Mouse (Mus musculus) lung, postnatal 14 days (tissue): Measurements from ENCODE around the gene Fbxo11.

Source experiments
- DNase-seq: peaks from one replicate; pipeline ENCODE4 v3.0.0; 2021

Fbxo11 gene

DNA sequence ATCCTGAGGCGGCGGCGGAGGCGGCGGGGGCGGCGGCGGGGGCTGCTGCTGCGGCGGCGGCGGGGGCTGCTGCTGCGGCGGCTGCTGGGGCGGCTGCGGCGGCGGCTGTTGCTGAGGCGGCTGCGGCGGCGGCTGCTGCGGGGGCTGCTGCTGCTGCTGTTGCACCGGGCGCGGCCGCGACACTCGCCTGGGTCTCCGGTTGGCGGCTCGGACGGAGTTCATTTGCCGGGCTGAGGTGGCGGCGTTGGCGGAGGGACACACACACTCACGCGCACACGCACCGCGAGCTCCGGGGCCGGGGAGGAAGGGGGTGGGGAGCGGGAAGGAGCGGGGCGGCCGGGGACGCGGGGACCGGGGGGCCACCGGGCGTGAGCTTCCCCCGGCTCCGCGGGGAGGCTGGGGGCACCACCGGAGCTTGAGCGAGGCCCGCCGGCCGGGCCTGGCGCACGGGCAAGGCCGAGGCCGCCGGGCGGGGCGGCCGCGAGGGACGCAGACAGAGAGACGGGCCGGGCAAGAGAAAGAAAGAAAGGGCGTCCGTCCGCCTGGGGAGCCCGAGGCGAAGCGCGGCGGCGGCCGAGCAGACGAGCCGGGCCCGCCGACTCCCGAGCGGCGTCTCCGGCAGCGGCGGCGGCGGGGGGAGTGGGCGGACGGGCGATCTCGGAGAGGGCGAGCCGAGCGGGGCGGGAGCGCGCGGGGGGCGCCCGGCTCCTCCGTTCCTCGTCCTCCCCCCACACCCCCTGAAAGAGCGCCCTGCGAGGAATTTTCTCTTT is at the start of gene Fbxo11:
Fbxo11 (minus strand) TSS at position 261 of the 770 bp plus-strand sequence.
- DNase-seq, result peak; percentile 47

- no peak for DNase-seq
Measured at GRCm38 (mm10) chr17:88113883-88114229, 48.8 kb upstream of the Fbxo11 start.

DNA sequence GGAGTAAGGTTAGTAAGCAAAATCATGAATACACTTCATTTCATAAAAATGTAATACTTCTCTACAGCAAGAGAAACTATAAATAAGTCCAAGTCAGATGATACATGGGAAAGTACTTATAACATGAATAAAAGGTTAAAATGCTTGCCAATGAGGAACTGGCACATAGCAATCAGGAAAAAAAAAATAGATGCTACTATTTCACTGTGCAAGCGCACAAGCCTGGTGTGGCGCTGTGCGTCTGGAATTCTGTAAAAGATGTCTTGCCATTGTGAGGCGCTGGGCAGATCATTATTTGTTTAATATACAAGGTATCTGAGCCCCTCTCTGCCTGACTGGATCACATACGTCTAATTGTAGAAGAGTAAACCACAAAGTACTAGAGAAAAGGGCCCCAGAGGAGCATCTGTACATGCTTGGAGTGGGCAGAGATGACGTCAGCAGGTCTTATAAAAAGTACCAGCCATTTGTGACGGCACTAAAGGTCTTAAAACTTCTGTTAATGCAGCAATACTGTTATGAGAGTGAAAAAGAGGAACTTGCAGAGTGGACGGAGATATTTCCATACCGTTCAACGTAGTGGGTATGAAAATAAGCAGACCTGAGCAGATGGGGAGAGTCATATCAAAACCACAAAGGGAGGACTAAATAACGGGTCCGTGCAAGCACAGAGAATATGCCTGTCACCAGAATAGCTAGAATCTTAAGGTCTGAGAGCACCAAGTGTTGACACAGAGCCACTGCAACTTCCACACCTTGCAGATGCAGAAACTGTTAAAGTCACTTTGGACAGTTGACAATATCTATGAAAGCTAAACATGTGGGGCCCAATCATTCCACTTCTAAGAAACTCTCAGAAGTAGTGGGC is 48.2 kb upstream of the Fbxo11 start:
- no peak for DNase-seq

DNA sequence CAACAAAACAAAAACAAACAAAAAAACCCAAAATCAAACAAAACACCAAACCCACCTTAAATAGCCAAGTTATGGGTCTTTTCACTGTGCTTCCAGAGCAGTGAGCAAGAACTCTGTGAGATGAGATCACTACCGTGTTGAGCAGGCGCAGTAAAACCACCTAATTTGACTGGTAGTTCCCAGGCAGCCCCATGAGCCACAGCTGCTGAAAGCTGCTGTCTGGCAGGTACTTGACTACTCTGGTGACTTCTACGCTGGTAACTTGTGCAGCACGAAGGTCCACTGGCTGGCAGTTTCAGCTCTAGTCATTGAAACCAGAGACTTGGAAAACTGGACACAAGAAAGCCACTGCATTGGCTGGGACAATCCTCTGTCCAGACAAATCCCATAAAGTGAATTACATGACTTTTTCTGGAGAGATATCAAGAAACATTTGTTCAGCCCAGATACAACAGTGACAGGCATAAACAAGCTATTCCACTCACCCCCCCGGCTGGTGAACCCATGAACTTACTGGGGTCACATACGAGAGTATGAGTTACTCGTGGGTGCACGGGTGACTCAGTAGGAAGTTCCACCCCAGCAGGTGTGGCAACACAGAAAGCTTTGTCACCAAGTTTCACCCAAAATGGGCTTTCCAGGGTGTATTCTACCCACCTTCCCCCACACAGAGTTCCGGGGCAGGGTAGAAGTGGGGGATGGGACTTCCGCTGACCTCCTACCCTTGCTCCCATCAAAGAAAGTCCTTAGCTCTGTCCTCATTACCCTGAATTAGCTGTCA is 47.0 kb upstream of the Fbxo11 start:
- no peak for DNase-seq

- no peak for DNase-seq
Measured at GRCm38 (mm10) chr17:88111081-88111796, 46.1 kb upstream of the Fbxo11 start.

DNA sequence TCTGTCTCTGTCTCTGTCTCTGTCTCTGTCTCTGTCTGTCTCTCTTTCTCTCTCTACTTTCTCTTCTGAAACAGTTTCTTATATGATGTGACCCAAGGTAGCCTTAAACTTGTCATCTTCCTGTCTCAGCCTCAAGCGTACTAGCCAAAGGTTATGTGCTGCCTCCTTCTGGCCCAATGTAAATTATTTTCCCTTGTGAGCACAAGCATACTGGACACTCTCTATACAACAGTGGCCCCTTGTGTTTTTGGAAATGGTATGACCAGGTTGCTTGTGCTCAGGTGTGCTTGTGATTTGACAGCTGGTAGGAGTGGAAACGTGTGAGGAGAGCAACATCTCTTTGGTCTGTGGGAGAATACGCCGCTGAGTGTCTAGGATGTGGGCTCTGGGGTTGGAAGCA is 42.6 kb upstream of the Fbxo11 start:
- DNase-seq, result no peak

- no peak for DNase-seq
Measured at GRCm38 (mm10) chr17:88106365-88106764, 41.3 kb upstream of the Fbxo11 start.

DNA sequence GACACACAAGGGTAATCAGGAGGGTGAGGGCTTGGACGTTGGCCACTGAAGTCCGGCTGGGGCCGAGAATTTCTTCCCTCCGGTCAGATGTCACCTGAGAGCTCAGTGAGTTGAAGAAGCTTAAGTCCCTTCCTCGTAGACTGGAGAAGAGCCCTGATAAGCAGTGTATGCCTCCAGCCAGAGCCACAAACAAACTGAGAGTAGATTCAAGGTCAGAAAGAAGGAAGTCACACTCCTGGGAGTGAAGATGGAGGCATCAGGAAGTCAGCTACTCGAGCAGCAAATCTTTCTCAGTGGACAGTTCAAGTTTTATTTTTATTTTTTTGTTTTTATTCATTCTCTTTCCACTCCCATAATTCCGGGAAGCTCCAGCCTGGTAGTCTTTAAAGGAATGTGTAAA is 37.5 kb upstream of the Fbxo11 start:
- no peak for DNase-seq

GRCm38 (mm10) chr17:88098181-88098852 is 33.2 kb upstream of the Fbxo11 start:
- no peak for DNase-seq

GRCm38 (mm10) chr17:88097543-88097942 is 32.5 kb upstream of the Fbxo11 start:
- no peak for DNase-seq

DNA sequence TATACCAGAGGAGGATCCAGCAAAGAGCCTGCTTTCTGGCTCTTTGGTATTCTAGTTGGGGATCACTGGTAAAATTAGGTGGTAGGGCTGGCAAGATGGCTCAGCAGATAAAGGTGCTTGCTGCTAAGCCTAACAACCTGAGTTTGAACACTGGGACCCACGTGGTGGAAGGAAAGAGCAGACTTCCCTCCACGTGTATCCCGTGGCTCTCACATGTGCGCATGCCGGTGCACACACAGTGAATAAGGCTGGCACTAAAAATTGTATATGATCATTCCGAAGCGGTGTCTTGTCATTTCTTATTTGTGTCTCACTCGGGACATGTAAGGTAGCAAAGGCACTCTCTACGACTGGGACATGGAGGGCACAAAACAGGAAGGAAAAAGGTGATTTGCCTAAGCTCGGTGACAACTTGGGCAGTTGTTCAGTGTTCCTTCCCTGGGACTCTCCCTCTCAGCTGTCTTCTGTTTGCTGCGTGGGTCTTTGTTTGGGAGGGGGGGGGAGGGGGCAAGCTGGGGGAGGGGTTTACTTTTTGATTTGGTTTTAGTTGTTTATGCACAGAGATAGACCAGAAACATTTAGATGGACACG is 31.8 kb upstream of the Fbxo11 start:
- no peak for DNase-seq

DNA sequence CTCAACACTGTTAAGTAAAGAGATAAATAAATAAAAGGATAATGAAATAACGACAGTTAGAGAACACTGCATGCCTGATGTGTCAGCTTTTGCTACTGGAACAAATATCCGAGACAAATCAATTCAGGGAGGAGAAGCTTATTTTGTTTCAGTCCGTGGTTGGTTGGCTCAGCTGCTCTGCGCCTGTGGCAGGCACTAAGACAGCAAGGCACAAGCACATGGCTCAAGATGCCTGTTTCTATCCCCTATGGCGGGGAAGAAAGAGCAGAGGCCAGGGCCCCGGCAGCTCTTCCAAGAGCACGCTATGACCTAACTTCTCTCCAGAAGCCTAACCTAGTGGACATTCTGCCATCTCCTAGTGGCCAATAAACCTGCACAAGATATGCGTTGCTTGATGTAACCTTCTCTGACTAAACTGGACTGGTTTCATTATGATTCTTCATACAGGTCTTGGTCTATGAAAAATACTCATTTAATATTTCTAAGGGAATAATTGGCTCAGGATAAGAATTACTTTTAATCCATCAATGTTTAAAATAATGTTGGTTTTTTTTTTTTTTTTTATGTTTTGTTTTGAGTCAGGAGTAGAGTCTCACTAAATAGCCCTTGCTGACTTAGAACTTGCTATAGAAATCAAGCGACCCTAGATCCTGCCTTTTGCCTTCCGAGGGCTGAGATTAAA is 30.6 kb upstream of the Fbxo11 start:
- no peak for DNase-seq

DNA sequence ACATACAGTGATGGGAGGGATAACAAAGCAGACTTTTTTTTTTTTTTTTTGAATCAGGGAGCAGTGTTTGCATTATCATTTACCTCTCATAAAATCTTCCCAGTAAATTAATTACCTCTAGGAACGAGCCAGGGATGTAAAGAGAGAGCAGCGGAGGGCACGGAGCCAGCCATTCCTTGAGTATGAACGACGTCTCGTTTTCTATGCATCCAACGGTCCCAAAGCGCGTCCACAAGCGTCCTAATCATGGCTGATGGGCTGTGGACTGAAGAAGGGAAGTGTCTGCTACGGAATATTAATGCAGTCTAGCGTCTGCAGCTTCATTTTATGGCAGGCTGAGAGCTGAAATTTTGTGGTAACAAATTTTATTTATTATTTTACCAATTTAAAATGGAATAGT is 29.2 kb upstream of the Fbxo11 start:
- DNase-seq, result no peak

- DNase-seq, result no peak
Measured at GRCm38 (mm10) chr17:88093798-88094197, 28.7 kb upstream of the Fbxo11 start.

DNA sequence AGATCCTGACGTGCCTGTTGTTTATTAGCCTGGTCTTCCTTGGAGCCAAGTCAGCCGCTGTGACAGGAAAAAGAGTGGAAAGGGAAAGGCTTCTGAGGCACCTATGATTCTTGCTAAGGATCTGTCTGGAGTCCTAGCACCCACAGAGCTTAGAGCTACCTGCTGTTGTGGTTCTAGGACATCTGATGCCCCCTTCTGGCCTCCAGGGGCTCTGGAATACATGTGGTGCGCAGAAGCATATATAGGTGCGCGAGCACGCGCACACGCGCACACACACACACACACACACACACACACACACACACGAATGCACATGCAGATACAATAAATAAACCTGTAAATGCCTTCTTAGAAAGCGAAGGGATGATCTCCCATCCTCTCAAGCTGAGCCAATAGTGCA is 20.9 kb upstream of the Fbxo11 start:
- no peak for DNase-seq

GRCm38 (mm10) chr17:88081446-88081845 is 16.4 kb upstream of the Fbxo11 start:
- no peak for DNase-seq

DNA sequence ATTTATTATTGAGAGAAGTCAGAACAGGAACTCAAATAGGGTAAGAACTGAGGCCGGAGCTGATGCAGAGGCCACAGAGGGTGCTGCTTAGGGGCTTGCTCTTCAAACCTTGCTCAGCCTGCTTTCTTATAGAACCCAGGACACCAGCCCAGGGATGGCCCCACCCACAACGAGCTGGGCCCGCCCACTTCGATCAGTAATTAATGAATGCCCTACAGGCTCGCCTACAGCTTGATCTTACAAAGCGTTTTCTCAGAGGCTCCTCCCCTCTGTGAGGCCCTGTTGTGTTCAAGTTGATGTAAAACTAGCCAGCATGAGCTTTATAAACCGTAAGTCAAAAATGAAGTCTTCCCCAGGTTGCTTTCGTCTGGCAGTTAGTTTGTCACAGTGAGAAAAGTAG is 14.7 kb upstream of the Fbxo11 start:
- DNase-seq, result no peak

DNA sequence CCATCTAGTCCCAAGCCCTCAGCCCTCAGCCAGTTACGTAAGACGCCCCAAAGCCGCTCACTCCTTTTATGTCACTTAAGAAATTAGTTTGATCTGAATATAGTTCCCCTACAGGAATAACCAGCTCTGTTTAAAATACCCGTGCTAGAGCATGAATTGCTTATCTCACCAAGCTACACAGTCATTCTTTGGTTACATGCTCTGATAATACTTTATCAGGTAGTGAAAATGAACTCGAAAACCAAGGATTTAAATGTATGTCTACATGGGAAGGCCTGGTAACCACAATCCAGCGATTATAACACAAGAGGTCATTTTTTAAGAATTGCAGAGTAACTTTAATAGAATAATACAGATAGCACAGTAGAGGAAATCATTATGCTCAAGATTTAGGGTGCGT is 7.0 kb upstream of the Fbxo11 start:
- DNase-seq, result no peak

DNA sequence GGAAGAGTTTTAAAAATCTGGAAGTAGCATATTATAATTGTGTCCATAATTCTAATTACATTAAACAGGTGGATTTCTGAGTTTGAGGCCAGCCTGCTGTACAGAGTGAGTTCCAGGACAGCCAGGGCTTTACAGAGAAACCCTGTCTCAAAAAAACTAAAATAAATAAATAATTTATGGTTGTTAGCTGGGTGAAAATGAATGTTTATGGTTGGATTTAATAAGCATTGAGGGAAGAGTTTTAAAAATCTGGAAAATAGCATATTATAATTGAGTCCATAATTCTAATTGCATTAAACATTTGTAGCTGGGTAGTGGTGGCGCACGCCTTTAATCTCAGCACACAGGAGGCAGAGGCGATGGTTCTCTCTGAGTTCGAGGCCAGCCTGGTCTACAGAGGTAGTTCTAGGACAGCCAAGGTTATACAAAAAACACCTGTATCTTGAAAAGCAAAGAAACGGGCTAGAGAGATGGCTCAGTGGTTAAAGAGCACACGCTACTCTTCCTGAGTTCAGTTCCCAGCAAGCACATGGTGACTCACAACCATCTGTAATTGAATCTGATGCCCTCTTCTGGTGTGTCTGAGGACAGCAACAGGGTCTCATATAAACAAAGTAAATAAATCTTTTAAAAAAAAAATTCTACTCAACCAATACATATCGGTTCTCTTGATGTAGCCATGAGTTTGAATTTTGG is 3.1 kb upstream of the Fbxo11 start:
- DNase-seq, result no peak

DNA sequence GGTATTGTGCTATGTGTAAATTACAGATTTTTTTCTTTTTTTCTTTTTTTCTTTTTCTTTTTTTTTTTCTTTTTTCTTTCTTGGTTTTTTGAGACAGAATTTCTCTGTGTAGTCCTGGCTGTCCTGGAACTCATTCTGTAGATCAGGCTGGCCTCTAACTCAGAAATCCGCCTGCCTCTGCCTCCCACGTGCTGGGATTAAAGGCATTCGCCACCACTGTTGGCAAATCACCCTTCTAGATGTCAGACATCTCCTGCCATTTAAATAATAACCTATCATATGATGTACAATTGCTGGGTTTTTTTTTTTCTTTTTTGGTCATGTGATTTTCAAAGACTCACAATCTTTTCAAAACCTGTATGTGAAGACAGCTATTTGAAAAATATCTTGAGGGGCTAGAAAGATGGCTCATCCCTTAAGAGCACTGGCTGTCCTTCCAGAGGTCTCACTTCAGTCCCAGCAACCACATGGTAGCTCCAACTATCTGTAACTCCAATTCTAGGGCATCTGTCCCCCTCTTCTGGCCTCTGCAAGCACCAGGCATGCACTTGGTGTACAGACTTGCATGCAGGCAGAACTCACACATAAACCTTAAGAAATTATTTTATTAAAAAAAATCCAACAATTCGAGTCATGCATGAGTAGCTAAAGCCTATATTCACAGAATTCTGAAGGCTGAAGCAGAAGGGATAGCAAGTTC is 2.3 kb upstream of the Fbxo11 start:
- no peak for DNase-seq
